In genomic region chr2:52717076-52717475, GRCm38 (mm10) we compare ENCODE assay signal across 37 mouse cellular contexts. TPM values are rescaled to one million over a fixed set of nuclear protein-coding genes. Genes with fewer than 3 reads are reported as not detected.
"Had no signal": no experiment of that assay in that cellular context is flagged by ENCODE, and none has a peak within 500 bp of the region (broad histone marks: within the 10 kb centered on the region; RNA-seq: fewer than 3 reads in every experiment).

No protein-coding gene starts in this region.

- H3K9ac ChIP-seq: limb, embryonic 12.5 days; limb, embryonic 13.5 days; limb, embryonic 15.5 days; liver, embryonic 12.5 days; liver, embryonic 13.5 days; liver, embryonic 14.5 days; liver, embryonic 15.5 days; liver, postnatal 0 days; lung, embryonic 14.5 days; lung, embryonic 15.5 days; midbrain, embryonic 12.5 days; midbrain, embryonic 13.5 days; midbrain, embryonic 15.5 days; neural tube, embryonic 12.5 days; neural tube, embryonic 13.5 days had no signal

- H3K4me1 ChIP-seq: limb, embryonic 15.5 days; liver, embryonic 12.5 days; liver, embryonic 13.5 days; liver, embryonic 15.5 days; megakaryocyte, embryonic 14.5 days; neural tube, embryonic 12.5 days had no signal

- DNase-seq: left cerebral cortex, postnatal 4 days; liver; liver, embryonic 13.5 days; liver, postnatal 0 days; lung, adult 18-20 months; lung, adult 2 months; lung, embryonic 14.5 days; lung, postnatal 10 days; lung, postnatal 14 days; lung, postnatal 36 days; lung, postnatal 4 days; midbrain, embryonic 14.5 days had no signal

- H3K27ac ChIP-seq: limb, embryonic 10.5 days; limb, embryonic 12.5 days; limb, embryonic 13.5 days; limb, embryonic 15.5 days; liver, embryonic 12.5 days; liver, embryonic 13.5 days; liver, embryonic 14.5 days; liver, embryonic 15.5 days; lung, embryonic 15.5 days; macrophage; midbrain, embryonic 10.5 days; midbrain, embryonic 12.5 days; midbrain, embryonic 13.5 days; midbrain, embryonic 15.5 days; neural tube, embryonic 12.5 days; neural tube, embryonic 13.5 days had no signal

- H3K27me3 ChIP-seq: limb, embryonic 12.5 days; limb, embryonic 13.5 days; limb, embryonic 15.5 days; liver, embryonic 12.5 days; liver, embryonic 13.5 days; liver, embryonic 15.5 days; lung, embryonic 15.5 days; megakaryocyte, embryonic 14.5 days; midbrain, embryonic 12.5 days; midbrain, embryonic 13.5 days; midbrain, embryonic 15.5 days; neural tube, embryonic 12.5 days; neural tube, embryonic 13.5 days had no signal

- H3K4me2 ChIP-seq: limb, embryonic 12.5 days; limb, embryonic 13.5 days; limb, embryonic 15.5 days; liver, embryonic 11.5 days; liver, embryonic 12.5 days; liver, embryonic 13.5 days; liver, embryonic 15.5 days; lung, embryonic 14.5 days; lung, embryonic 15.5 days; midbrain, embryonic 11.5 days; midbrain, embryonic 12.5 days; midbrain, embryonic 13.5 days; midbrain, embryonic 15.5 days; neural tube, embryonic 12.5 days; neural tube, embryonic 13.5 days had no signal

- ATAC-seq: liver, embryonic 12.5 days; liver, postnatal 0 days; lung, postnatal 0 days; midbrain, embryonic 13.5 days; midbrain, embryonic 15.5 days; midbrain, embryonic 16.5 days had no signal

- H3K9me3 ChIP-seq: limb, embryonic 10.5 days; limb, embryonic 12.5 days; limb, embryonic 13.5 days; limb, embryonic 15.5 days; liver, embryonic 12.5 days; liver, embryonic 13.5 days; liver, embryonic 15.5 days; lung, embryonic 15.5 days; megakaryocyte, embryonic 14.5 days; midbrain, embryonic 10.5 days; midbrain, embryonic 12.5 days; midbrain, embryonic 13.5 days; midbrain, embryonic 15.5 days; neural tube, embryonic 12.5 days; neural tube, embryonic 13.5 days had no signal

- H3K4me3 ChIP-seq: limb, embryonic 10.5 days; limb, embryonic 12.5 days; limb, embryonic 13.5 days; limb, embryonic 15.5 days; liver, embryonic 12.5 days; liver, embryonic 13.5 days; liver, embryonic 15.5 days; lung, embryonic 15.5 days; megakaryocyte, embryonic 14.5 days; midbrain, embryonic 10.5 days; midbrain, embryonic 12.5 days; midbrain, embryonic 13.5 days; midbrain, embryonic 15.5 days; myocyte; neural tube, embryonic 12.5 days; neural tube, embryonic 13.5 days had no signal

RNA-seq across cellular contexts. Expression of gene Cacnb4, which starts 40.4 kb away (rescaled TPM):
- total RNA-seq: liver, adult 2 months; megakaryocyte progenitor cell, adult 5-6 weeks; megakaryocyte, adult 5-6 weeks; monocyte, adult 5-6 weeks had no signal
